Mouse (Mus musculus) hindbrain, embryonic 10.5 days (tissue): ENCODE results near the gene Popdc2. TPM values are rescaled to one million over a fixed set of nuclear protein-coding genes. Genes with fewer than 3 reads are reported as not detected.

Experiments
- DNase-seq: peaks from one replicate; pipeline ENCODE4 v3.0.0-alpha.2; 2017; ENCODE audit warnings: low spot score
- H3K27ac ChIP-seq: fragments of 300-500 bp; sonication (generic); 2 replicates; pipeline ENCODE4 v1.5.1; 2016; ENCODE audit warnings: mild to moderate bottlenecking, moderate library complexity
- H3K27me3 ChIP-seq: fragments of 300-500 bp; sonication (generic); 2 replicates; pipeline ENCODE4 v1.6.1; 2016; ENCODE audit warnings: mild to moderate bottlenecking; ENCODE audit not compliant: poor library complexity, insufficient read depth, severe bottlenecking
- H3K36me3 ChIP-seq: fragments of 300-500 bp; sonication (generic); 2 replicates; pipeline ENCODE4 v1.6.1; 2016; ENCODE audit warnings: mild to moderate bottlenecking, moderate library complexity
- H3K4me1 ChIP-seq: fragments of 300-500 bp; sonication (generic); replicated peaks from 2 replicates; pipeline ENCODE4 v1.6.1; 2016; ENCODE audit warnings: mild to moderate bottlenecking
- H3K4me3 ChIP-seq: fragments of 300-500 bp; sonication (generic); 2 replicates; pipeline ENCODE4 v1.5.1; 2016; ENCODE audit warnings: mild to moderate bottlenecking, moderate library complexity
- H3K9me3 ChIP-seq: fragments of 300-500 bp; sonication (generic); 2 replicates; pipeline ENCODE4 v1.6.1; 2016; ENCODE audit warnings: mild to moderate bottlenecking, moderate library complexity
- WGBS: fragments of 180-500 bp; shearing (Covaris S2); methylation state at CpG from one replicate; pipeline ENCODE4 v1.1.7; 2016; 5-methylcytosine and 5-hydroxymethylcytosine counted together
- polyA plus RNA-seq: library from polyadenylated mRNA; unstranded; fragments of >200 nt; fragmentation: Nextera tagmentation; extraction: Ambion mirVana; gene quantifications from 2 replicates; pipeline ENCODE4 v1.2.1, GENCODE M21; 2016

Popdc2 gene
- polyA plus RNA-seq, 1 experiment from 2014 or later, result 0.68 TPM

DNA sequence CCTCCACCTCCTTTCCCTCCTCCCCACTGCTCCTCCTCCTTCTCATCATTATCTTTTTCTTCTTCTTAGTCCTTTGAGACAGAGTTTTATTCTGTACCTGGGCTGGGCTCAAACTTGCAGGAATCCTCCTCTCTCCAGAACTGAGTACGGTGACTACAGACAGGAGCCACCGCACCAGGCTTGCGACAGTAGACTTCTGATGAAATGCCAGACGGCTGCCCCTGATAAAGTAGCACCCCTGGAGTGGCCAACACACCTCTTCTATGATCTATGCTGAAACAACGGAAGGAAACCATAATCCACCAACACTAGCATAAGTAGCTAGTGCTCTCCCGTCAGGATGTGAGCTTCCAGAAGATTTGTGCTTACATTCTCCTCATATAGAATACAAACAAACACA, 25.4 kb downstream of the Popdc2 start:
- Histone ChIP-seq H3K4me3 (no peak overlapping the region), H3K9me3 (no peaks in the 10 kb centered on the region), H3K36me3 (no peaks in the 10 kb centered on the region), H3K27me3 (no peaks in the 10 kb centered on the region), H3K27ac (no peak overlapping the region), H3K4me1 (0 out of 2 replicates have a peak, but pooled peaks cover 2% of the 10 kb centered on the region)
- WGBS, result 88% methylated on average over 6 of the region's 6 CpGs
- DNase-seq, result no peak

DNA sequence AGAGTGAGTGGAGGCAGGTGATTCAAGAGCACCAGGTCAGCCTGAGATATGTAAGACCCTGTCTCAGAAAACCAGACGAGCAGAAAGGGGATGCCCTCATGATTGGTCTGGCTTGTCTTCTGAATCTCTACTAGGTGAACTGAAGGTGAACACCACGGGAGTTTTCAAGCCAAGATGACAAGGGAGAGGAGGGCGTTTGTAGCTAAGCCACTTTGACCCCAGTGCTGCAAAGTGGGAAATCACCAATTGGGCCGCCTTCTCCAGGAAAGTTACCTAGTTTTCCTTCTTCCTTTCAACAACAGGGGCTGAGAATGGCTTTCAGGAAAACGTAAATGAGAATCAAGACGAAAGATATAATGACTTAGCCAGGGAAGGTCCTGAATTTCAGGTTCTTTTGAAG, 26.7 kb downstream of the Popdc2 start:
- 76% methylated on average over 6 of the region's 6 CpGs for WGBS
- Histone ChIP-seq H3K4me3 (no peak overlapping the region), H3K4me1 (0 out of 2 replicates have a peak, but pooled peaks cover 2% of the 10 kb centered on the region), H3K9me3 (no peaks in the 10 kb centered on the region), H3K27me3 (no peaks in the 10 kb centered on the region), H3K36me3 (no peaks in the 10 kb centered on the region), H3K27ac (no peak overlapping the region)
- DNase-seq, result no peak

DNA sequence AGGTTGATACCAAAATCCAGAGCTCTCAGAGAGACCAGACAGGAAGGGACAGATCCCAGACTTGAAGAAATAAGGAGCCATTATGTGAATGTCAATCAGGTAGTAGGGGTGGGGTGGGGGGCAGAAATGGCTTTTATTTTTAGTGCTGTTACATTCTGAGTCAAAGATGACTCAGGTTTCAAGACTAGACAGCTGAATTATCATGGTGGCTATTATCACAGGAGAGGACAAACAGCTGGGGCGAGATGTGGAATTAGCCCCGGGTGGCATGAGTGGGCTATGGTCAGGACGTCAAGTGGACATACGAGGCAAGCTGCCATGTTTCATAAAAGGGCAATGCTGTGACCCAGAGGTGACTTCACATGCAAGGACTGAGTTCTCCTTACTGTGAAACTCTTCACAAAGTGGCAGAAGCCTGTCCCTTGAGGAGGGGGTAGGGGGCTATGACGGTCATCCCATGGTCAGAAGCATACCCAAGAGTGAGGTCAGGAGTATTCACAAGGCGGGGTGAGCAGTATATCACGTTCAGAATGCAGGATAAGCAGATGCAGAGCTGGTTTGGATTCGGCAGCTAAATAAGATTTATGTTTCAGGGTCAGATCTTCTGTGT, 27.4 kb downstream of the Popdc2 start:
- H3K9me3 ChIP-seq, result no peaks in the 10 kb centered on the region
- DNase-seq, result no peak
- no peaks in the 10 kb centered on the region for H3K27me3 ChIP-seq
- 0 out of 2 replicates have a peak, but pooled peaks cover 2% of the 10 kb centered on the region for H3K4me1 ChIP-seq
- no peaks in the 10 kb centered on the region for H3K36me3 ChIP-seq
- no peak overlapping the region for H3K27ac ChIP-seq
- H3K4me3 ChIP-seq, result no peak overlapping the region
- 83% methylated on average over 8 of the region's 8 CpGs for WGBS

- 91% methylated on average over 7 of the region's 7 CpGs for WGBS
- no peak overlapping the region for H3K27ac ChIP-seq
- no peaks in the 10 kb centered on the region for H3K36me3 ChIP-seq
- DNase-seq, result no peak
- 0 out of 2 replicates have a peak, but pooled peaks cover 2% of the 10 kb centered on the region for H3K4me1 ChIP-seq
- H3K4me3 ChIP-seq, result no peak overlapping the region
- no peaks in the 10 kb centered on the region for H3K27me3 ChIP-seq
- H3K9me3 ChIP-seq, result no peaks in the 10 kb centered on the region
Observed at GRCm38 (mm10) chr16:38390322-38390721, 28.3 kb downstream of the Popdc2 start.

GRCm38 (mm10) chr16:38392126-38392894, 30.3 kb downstream of the Popdc2 start:
- no peak overlapping the region for H3K4me3 ChIP-seq
- WGBS, result 81% methylated on average over 23 of the region's 23 CpGs

GRCm38 (mm10) chr16:38394191-38394618, 32.2 kb downstream of the Popdc2 start:
- Histone ChIP-seq H3K4me3 (no peak overlapping the region), H3K4me1 (peaks cover 4% of the 10 kb centered on the region), H3K27me3 (no peaks in the 10 kb centered on the region), H3K27ac (no peak overlapping the region), H3K9me3 (no peaks in the 10 kb centered on the region), H3K36me3 (no peaks in the 10 kb centered on the region)
- 90% methylated on average over 8 of the region's 8 CpGs for WGBS
- DNase-seq, result no peak

More at GRCm38 (mm10) chr16:38392126-38392894, 30.3 kb downstream of the Popdc2 start:
- Histone ChIP-seq H3K9me3 (no peaks in the 10 kb centered on the region), H3K27me3 (no peaks in the 10 kb centered on the region), H3K36me3 (no peaks in the 10 kb centered on the region), H3K27ac (no peak overlapping the region), H3K4me1 (0 out of 2 replicates have a peak, but pooled peaks cover 2% of the 10 kb centered on the region)
- no peak for DNase-seq

- no peak overlapping the region for H3K27ac ChIP-seq
- no peak for DNase-seq
- no peaks in the 10 kb centered on the region for H3K36me3 ChIP-seq
- no peak overlapping the region for H3K4me3 ChIP-seq
- no peaks in the 10 kb centered on the region for H3K27me3 ChIP-seq
- peaks cover 14% of the 10 kb centered on the region for H3K4me1 ChIP-seq
- WGBS, result 81% methylated on average over 6 of the region's 6 CpGs
- no peaks in the 10 kb centered on the region for H3K9me3 ChIP-seq
Observed at GRCm38 (mm10) chr16:38395060-38395730, 33.2 kb downstream of the Popdc2 start.

DNA sequence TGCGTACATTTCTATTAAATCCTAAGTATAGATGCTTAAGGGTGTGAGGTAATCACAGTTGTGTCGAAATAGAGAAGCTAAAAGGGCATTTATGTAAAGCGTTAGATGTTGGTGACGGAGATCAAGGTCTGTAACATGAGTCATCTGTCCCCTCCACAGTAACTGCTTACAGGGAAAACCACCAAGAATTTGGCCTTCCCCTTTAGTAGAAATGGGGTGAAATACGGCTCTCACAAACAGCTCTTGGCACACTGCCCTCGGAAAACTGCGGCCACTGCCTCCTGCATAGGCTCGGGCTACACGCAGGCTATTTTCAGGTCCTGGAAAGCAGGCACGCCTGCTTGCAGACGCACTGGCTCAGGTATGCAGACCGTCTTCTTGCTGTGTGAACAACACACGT, 34.1 kb downstream of the Popdc2 start:
- Histone ChIP-seq H3K36me3 (no peaks in the 10 kb centered on the region), H3K4me3 (no peak overlapping the region), H3K4me1 (peaks cover 18% of the 10 kb centered on the region), H3K9me3 (no peaks in the 10 kb centered on the region), H3K27me3 (no peaks in the 10 kb centered on the region), H3K27ac (no peak overlapping the region)
- WGBS, result 86% methylated on average over 13 of the region's 13 CpGs
- no peak for DNase-seq

DNA sequence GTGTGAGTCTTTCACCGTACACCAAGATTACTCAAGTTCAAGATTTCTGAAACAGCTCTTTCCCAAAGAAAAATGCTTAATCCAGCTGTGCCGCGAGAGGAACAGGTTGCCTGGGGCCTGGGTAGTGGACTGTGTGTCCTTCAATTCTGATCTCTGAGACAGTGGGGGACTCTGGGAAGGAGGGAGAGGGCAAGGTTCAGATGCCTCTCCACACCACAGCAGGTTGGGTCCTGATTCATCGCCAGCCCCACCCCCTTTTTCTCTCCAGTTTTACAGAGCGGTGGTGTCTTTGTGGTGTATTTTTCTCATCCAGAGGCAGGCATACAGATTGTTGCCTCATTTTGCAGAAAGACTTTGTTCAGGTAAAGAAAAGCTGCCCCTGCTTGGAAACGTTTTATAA, 36.3 kb downstream of the Popdc2 start:
- H3K9me3 ChIP-seq, result no peaks in the 10 kb centered on the region
- 88% methylated on average over 6 of the region's 6 CpGs for WGBS
- H3K4me3 ChIP-seq, result no peak overlapping the region
- peaks cover 16% of the 10 kb centered on the region for H3K4me1 ChIP-seq
- no peaks in the 10 kb centered on the region for H3K36me3 ChIP-seq
- H3K27ac ChIP-seq, result no peak overlapping the region
- no peak for DNase-seq
- H3K27me3 ChIP-seq, result no peaks in the 10 kb centered on the region

GRCm38 (mm10) chr16:38399076-38399475, 37.1 kb downstream of the Popdc2 start:
- Histone ChIP-seq H3K4me3 (peak overlapping the region; percentile 46; the same call in 1 of the 2 replicates), H3K27ac (peak overlapping the region; percentile 84), H3K36me3 (no peaks in the 10 kb centered on the region), H3K27me3 (no peaks in the 10 kb centered on the region), H3K4me1 (peaks cover 16% of the 10 kb centered on the region), H3K9me3 (no peaks in the 10 kb centered on the region)
- no peak for DNase-seq
- 67% methylated on average over 3 of the region's 3 CpGs for WGBS

- 12% methylated on average over 17 of the region's 17 CpGs for WGBS
- H3K36me3 ChIP-seq, result no peaks in the 10 kb centered on the region
- H3K27me3 ChIP-seq, result no peaks in the 10 kb centered on the region
- H3K4me1 ChIP-seq, result peaks cover 16% of the 10 kb centered on the region
- DNase-seq, result peak; percentile 59
- peak overlapping the region; percentile 84 for H3K27ac ChIP-seq
- H3K4me3 ChIP-seq, result peak overlapping the region; percentile 46
- no peaks in the 10 kb centered on the region for H3K9me3 ChIP-seq
Observed at GRCm38 (mm10) chr16:38399531-38400231, 37.7 kb downstream of the Popdc2 start.

DNA sequence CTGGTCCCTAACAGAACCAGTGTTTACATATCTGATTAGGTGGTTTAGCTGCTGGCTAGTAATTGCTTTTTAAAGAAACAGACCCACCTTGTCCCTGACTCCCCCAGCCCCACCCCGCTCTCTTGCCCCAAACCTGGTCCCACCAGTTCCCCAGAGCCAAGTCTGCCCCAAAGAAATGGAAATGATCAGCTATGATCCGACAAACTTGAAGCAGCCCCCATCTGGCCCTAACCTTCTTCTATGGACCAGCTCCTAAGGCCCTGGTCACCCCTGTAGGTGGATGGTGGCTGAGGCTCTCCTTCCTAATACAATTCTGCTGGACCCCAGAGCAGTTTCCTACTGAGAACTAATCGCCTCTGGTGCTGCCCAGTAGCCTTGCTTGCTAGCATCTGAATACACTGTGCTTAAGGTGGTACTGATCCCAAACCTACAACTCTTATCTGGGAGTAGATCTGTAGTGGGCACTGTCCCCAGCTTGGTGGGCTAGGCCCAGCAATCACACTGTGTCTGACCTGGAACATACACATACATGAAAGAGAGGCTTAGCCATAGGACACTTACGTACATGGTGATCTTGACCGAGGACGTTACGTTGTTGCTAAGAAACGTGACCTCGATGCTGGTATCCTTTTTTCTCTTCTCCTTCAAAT, 38.4 kb downstream of the Popdc2 start:
- 75% methylated on average over 9 of the region's 9 CpGs for WGBS
- H3K4me3 ChIP-seq, result peak overlapping the region; percentile 46
- H3K27ac ChIP-seq, result peak overlapping the region; percentile 84
- H3K36me3 ChIP-seq, result no peaks in the 10 kb centered on the region
- DNase-seq, result no peak
- peaks cover 16% of the 10 kb centered on the region for H3K4me1 ChIP-seq
- no peaks in the 10 kb centered on the region for H3K27me3 ChIP-seq
- H3K9me3 ChIP-seq, result no peaks in the 10 kb centered on the region
